Mouse (Mus musculus) brown adipose tissue, adult 24 weeks (tissue): ENCODE measurements around the gene Irs4. TPM values are rescaled to one million over a fixed set of nuclear protein-coding genes. Genes with fewer than 3 reads are reported as not detected.

Experiments used
- H3K27ac ChIP-seq: fragments of 200-500 bp; replicated peaks from 2 replicates; pipeline ENCODE4 v1.5.1; 2012; ENCODE audit warnings: low read depth, mild to moderate bottlenecking, low read length
- H3K4me1 ChIP-seq: fragments of 200-500 bp; 2 replicates; pipeline ENCODE4 v1.6.1; 2012; ENCODE audit warnings: low read length, mixed read lengths; ENCODE audit not compliant: control insufficient read depth, insufficient read depth, insufficient read length
- H3K4me3 ChIP-seq: fragments of 200-500 bp; 2 replicates; pipeline ENCODE4 v1.5.1; 2012; ENCODE audit warnings: low read depth, mild to moderate bottlenecking, low read length, moderate library complexity; ENCODE audit not compliant: insufficient read depth
- polyA plus RNA-seq: library from polyadenylated mRNA; stranded (reverse); fragments of >200 nt; gene quantifications from 2 replicates; pipeline ENCODE4 v1.2.4, GENCODE M21; 2012; ENCODE audit not compliant: missing spikeins, insufficient read depth, insufficient read length

Gene Irs4
- not detected in 2 replicates for polyA plus RNA-seq

DNA sequence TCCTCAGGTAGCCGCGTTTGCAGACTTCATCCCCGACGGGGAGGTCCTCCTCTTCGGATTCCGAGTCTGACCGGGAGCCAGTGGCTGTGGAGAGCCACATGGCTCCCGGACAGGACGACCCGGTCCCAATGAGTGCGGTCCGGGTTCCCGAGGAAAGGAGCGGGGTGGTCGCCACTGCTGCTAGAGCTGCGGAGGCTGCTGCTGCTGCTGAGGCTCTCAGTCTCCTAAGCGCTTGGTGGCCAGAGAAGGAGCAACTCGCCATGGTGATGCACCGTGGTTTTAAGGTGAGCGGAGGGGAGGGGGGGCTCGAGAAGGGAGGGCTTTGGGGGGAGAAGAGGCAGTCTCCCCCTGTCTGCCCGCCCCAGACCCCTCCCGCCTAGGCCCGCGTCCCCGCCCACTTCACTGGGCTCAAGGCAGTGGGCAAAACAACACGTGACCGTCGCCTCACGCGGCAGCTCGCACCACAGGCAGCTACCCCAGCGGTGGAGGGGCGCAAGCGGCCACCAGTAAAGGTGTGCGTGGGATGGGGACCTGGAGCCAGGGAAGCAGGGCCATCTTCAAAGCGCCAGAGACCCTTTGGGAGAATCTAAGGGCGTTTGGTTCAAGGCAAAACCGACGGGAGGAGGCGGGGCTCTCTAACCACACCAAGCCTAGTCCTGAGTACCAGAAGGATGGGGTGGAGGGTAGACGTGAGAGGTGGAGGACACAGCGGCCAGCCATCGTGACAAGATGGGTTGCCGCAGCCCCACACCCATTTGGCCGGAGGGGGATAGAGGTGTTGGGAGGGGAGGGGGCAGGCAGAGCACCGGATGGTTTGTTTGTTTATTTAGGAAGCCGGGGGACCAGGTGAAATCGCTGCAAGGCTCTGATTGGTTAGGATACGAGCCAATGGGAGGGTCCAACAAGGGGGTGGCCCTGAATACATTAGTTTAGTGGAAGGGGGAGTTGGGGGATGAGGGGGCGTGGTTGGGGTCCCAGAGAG, at the start of gene Irs4:
Gene Irs4, minus strand, starts transcription at position 327 of the 982 bp plus-strand sequence.
- H3K4me3 ChIP-seq = peak within 1 kb of the TSS; percentile 22
- no peak within 1 kb of the TSS for H3K27ac ChIP-seq

GRCm38 (mm10) chrX:141750360-141750759, 25.3 kb upstream of the Irs4 start:
- H3K27ac ChIP-seq = no peak overlapping the region
- no peaks in the 10 kb centered on the region for H3K4me1 ChIP-seq
- no peak overlapping the region for H3K4me3 ChIP-seq

More for the DNA sequence above, at the start of gene Irs4:
- no peaks in the 10 kb centered on the region; the same call in 1 of the 2 replicates for H3K4me1 ChIP-seq

- no peak overlapping the region for H3K4me3 ChIP-seq
- H3K4me1 ChIP-seq = no peaks in the 10 kb centered on the region; the same call in 1 of the 2 replicates
- H3K27ac ChIP-seq = no peak overlapping the region
These were observed 4.5 kb upstream of the Irs4 start for GRCm38 (mm10) chrX:141729570-141729969.

- Histone ChIP-seq H3K27ac (no peak overlapping the region), H3K4me3 (peak overlapping the region; percentile 22), H3K4me1 (no peaks in the 10 kb centered on the region; the same call in 1 of the 2 replicates)
These were observed 622 bp downstream of the Irs4 start for GRCm38 (mm10) chrX:141724391-141724891.

DNA sequence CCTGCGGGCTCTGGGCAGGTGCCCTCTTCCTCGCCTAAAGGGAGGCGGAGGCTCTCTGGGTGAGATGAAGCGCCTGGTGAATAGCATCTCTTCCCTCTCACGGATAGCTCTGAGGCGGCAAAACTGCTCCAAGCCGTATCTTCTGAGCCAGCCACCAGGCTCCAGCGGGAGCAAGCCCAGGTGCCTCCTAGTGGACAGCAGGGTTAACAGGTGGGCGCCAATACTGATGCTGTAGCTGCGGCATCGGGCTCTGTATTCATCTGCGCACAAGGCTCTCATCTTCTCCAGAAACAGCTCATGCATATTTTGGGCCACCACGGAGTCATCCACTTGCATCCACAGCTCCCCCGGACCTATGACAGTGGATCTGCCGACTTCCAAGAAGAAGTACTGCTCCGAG, 1.1 kb downstream of the Irs4 start:
- no peak overlapping the region for H3K4me3 ChIP-seq
- H3K27ac ChIP-seq = no peak overlapping the region
- H3K4me1 ChIP-seq = no peaks in the 10 kb centered on the region; the same call in 1 of the 2 replicates

DNA sequence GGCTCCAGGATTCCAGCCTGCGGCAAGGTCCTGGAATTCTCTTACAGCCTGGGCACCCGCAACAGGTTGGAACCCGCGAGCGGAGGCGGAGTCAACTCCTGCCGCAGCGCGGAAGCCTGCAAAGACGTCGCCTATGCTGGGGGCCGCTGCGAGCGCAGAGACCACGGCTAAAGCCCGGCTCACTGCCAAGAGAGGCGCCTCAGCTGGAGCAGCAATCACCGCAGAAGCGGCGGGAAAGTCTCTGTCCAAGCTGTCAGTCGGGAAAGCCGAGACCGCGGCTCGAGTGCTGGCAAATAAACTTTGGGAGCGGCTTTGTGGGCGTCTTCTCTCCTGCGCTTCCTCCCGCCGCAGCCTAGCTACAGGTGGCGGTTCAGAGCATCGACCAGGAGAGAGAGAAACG, 3.3 kb downstream of the Irs4 start:
- no peaks in the 10 kb centered on the region; the same call in 1 of the 2 replicates for H3K4me1 ChIP-seq
- H3K4me3 ChIP-seq = peak overlapping the region; percentile 30; the same call in 1 of the 2 replicates
- no peak overlapping the region for H3K27ac ChIP-seq

Other genes starting within 250 kb of the Irs4 start
- 1.5 and 3.2 TPM in 2 replicates for gene Col4a5, start 249.9 kb downstream of the Irs4 start, polyA plus RNA-seq
- gene Gm15294, start 150.0 kb upstream of the Irs4 start, polyA plus RNA-seq = not detected in 2 replicates